Mouse (Mus musculus) hindlimb bud, embryonic 11.5 days (tissue): Measurements from ENCODE around the gene Apol7c.
"Not testable (repeated sequence)": the region's sequence is repeated elsewhere in the genome, so short reads cannot be mapped to it uniquely, and the experiment has no call there.

ENCODE experiments used
- DNase-seq: peaks from one replicate; pipeline ENCODE4 v3.0.0-alpha.2; 2012; ENCODE audit warnings: low read depth, low spot score; ENCODE audit errors: extremely low spot score

Apol7c gene

GRCm38 (mm10) chr15:77533216-77533615 lies at the start of gene Apol7c:
Gene Apol7c (minus strand): TSS chr15:77533316.
- DNase-seq = no peak

GRCm38 (mm10) chr15:77581681-77582080 lies 48.6 kb upstream of the Apol7c start:
- no peak for DNase-seq

- no peak for DNase-seq
Observed at GRCm38 (mm10) chr15:77579311-77579710, 46.2 kb upstream of the Apol7c start.

DNA sequence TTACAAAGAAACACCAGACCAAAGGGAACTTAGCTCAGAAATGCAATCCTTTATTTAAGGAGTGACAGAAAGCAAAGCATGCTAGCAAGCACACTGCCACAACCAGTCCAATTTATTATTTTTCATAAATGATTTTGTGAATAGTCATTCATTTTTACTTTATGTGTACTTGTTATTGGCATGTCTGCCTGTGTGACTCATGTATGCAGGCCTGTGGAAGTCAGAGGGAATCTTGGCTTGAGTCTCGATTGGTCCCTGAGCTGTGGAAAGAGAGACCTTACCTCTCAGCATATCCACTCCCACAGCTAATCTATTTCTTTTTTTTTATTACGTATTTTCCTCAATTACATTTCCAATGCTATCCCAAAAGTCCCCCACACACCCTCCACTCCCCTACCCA lies 45.7 kb upstream of the Apol7c start:
- no peak for DNase-seq

DNA sequence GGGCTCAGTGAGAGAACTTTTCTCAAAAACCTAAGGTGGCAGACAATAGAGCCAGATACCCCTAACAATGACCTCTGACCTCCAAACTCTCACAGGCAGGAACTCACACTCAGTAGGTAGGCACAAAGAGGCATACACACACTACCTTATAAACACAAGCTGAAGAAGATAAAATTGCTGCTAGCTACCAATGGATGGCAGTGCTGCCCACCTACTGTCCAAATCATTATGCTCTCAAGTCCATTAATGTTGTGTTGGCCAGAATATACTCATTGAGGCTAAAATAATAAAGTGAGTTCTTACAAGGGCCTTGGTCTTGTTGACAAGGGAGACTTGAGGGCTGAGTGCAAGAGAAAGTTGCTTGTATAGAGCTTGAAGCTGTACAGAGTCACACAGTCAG lies 30.1 kb upstream of the Apol7c start:
- no peak for DNase-seq

GRCm38 (mm10) chr15:77561792-77562191 lies 28.7 kb upstream of the Apol7c start, which contains the start of gene 1700025B11Rik:
Gene 1700025B11Rik (minus strand): TSS chr15:77561892.
- no peak for DNase-seq

GRCm38 (mm10) chr15:77539221-77539620 lies 6.1 kb upstream of the Apol7c start:
- not testable (repeated sequence) for DNase-seq

DNA sequence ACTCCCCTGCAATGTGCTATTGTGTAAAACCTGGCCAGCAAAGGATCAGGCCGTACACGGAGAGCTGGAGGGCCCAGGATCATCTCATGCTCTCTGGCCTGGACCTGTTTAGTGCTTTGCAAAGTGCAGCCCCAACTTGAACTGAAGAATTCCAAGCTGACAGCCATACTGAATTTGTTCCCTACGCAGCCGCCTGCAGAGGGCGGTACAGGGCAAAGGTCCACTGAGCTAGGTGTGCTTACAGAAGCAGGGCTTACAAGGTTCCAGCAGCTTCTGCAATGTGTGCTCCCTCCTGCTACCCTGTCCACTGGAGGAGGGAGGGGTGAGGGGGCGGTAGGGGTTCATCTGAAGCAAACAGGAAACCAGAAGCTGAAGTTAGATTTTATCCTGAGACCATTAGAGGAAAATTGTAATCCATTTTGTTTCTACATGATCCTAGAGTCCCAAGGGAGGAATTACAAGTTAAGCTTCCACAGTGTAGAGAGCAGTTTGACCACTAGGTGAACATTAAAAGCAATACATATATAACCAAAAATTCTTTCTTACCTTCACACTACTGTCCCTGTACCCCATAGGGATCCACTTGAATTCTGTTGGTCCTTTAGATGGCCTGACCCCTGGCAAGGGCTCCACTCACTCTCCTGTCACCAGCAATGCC lies 9.8 kb downstream of the Apol7c start:
- not testable (repeated sequence) for DNase-seq

DNA sequence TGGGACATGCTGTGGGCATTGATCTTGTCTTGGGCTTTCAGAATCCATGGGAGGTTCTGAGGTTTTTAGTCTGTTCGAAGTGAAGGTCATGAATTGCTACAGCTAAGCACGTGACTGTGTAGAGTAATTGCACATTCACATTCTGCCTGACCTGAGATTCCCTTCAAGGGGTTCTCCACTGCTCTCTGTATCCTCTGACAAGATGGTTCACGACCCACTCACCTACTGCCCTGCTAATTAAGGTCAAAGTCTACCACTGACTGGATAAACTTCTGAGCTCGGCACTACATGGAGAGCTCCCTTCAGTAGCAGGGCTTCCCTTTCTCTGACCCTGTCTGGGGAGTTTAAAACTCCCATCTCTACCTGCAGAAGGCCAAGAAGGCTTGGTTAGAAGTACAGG lies 12.5 kb downstream of the Apol7c start:
- not testable (repeated sequence) for DNase-seq

- not testable (repeated sequence) for DNase-seq
Observed at GRCm38 (mm10) chr15:77507966-77508365, 25.1 kb downstream of the Apol7c start, which contains the start of gene Apol11a. Gene Apol11a (plus strand): TSS chr15:77508271.

GRCm38 (mm10) chr15:77494694-77495093 lies 38.4 kb downstream of the Apol7c start:
- DNase-seq = not testable (repeated sequence)

- DNase-seq = not testable (repeated sequence)
Observed at GRCm38 (mm10) chr15:77493181-77493580, 39.9 kb downstream of the Apol7c start.

DNA sequence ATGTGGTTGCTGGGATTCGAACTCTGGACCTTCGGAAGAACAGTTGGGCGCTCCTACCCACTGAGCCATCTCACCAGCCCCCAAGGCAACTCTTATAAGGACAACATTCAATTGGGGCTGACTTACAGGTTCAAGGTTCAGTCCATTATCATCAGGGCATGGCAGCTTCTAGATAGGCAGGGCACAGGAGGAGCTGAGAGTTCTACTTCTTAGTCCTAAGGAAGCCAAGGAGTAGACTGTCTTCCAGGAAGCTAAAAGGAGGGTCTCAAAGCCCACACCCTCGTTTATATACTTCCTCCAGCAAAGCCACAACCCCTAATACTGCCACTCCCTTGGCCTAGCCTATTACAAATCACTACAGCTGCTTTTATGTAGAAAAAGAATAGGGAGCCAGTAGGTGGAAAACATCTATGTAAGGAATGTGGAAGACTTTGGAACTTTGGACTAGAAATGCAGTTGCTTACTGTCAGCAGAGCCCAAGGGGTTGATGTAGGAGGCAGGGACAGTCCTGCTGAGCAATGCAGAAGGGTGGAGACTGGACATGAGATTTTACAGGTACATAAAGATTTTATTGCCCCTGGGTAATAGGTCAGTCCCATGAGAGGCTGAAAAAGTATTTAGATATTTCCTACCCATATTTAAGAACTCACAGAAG lies 50.8 kb downstream of the Apol7c start:
- no peak for DNase-seq

- DNase-seq = not testable (repeated sequence)
Observed at GRCm38 (mm10) chr15:77476693-77477092, 56.4 kb downstream of the Apol7c start, which contains the start of gene Apol10a. Gene Apol10a (plus strand): TSS chr15:77477047.
